Mouse (Mus musculus) midbrain, embryonic 15.5 days (tissue): ENCODE results near the gene Dnaaf2. TPM values are rescaled to one million over a fixed set of nuclear protein-coding genes. Genes with fewer than 3 reads are reported as not detected.

Experiments
- ATAC-seq: fragments of 200-750 bp; cut with Nextera tagmentation; replicated peaks from 2 replicates; pipeline ENCODE4 v1.8.0; 2017; ENCODE audit warnings: moderate TSS enrichment
- H3K27ac ChIP-seq: fragments of 300-500 bp; sonication (generic); 2 replicates; pipeline ENCODE4 v1.5.1; 2015; ENCODE audit warnings: mild to moderate bottlenecking, inconsistent platforms
- H3K27me3 ChIP-seq: fragments of 300-500 bp; sonication (generic); replicated peaks from 2 replicates; pipeline ENCODE4 v1.6.1; 2015; ENCODE audit warnings: inconsistent platforms
- H3K36me3 ChIP-seq: fragments of 300-500 bp; sonication (generic); replicated peaks from 2 replicates; pipeline ENCODE4 v1.6.1; 2015; ENCODE audit warnings: inconsistent platforms
- H3K4me1 ChIP-seq: fragments of 300-500 bp; sonication (generic); 2 replicates; pipeline ENCODE4 v1.6.1; 2015; ENCODE audit warnings: inconsistent platforms
- H3K4me2 ChIP-seq: fragments of 300-500 bp; sonication (generic); 2 replicates; pipeline ENCODE4 v1.6.1; 2015; ENCODE audit warnings: inconsistent platforms, mild to moderate bottlenecking, moderate library complexity
- H3K4me3 ChIP-seq: fragments of 300-500 bp; sonication (generic); 2 replicates; pipeline ENCODE4 v1.5.1; 2015; ENCODE audit warnings: mild to moderate bottlenecking, inconsistent platforms
- H3K9ac ChIP-seq: fragments of 300-500 bp; sonication (generic); 2 replicates; pipeline ENCODE4 v1.6.1; 2015; ENCODE audit warnings: mild to moderate bottlenecking, inconsistent platforms
- H3K9me3 ChIP-seq: fragments of 300-500 bp; sonication (generic); 2 replicates; pipeline ENCODE4 v1.6.1; 2016; ENCODE audit warnings: inconsistent platforms
- WGBS: fragments of 180-500 bp; shearing (Covaris S2); methylation state at CpG from one replicate; pipeline ENCODE4 v1.1.7; 2015; ENCODE audit warnings: mixed read lengths; 5-methylcytosine and 5-hydroxymethylcytosine counted together
- microRNA-seq: library from miRNA; unstranded; fragments of <30 nt; microRNA quantifications from one replicate; pipeline ENCODE4, GENCODE M21; 2016
- polyA plus RNA-seq: library from polyadenylated mRNA; unstranded; fragments of >200 nt; fragmentation: Nextera tagmentation; extraction: Ambion mirVana; gene quantifications from 2 replicates; pipeline ENCODE4 v1.2.1, GENCODE M21; 2015

Dnaaf2 gene
- polyA plus RNA-seq, 1 experiment from 2014 or later: 8.2 TPM

- no peak overlapping the region for H3K27ac ChIP-seq
- H3K36me3 ChIP-seq: peaks cover 11% of the 10 kb centered on the region; the same call in 1 of the 2 replicates
- H3K9me3 ChIP-seq: no peaks in the 10 kb centered on the region
- H3K4me1 ChIP-seq: peaks cover 9% of the 10 kb centered on the region
- no peak overlapping the region for H3K4me2 ChIP-seq
- no peaks in the 10 kb centered on the region for H3K27me3 ChIP-seq
- H3K4me3 ChIP-seq: no peak overlapping the region
- ATAC-seq: no peak
- WGBS: 90% methylated on average over 4 of the region's 4 CpGs
- H3K9ac ChIP-seq: no peak overlapping the region
These were observed 41.8 kb downstream of the Dnaaf2 start for GRCm38 (mm10) chr12:69156436-69156835.

GRCm38 (mm10) chr12:69155923-69156322 is 42.3 kb downstream of the Dnaaf2 start:
- no peak overlapping the region for H3K9ac ChIP-seq
- H3K27me3 ChIP-seq: no peaks in the 10 kb centered on the region
- peaks cover 9% of the 10 kb centered on the region for H3K4me1 ChIP-seq
- no peak overlapping the region for H3K4me3 ChIP-seq
- H3K36me3 ChIP-seq: peaks cover 11% of the 10 kb centered on the region; the same call in 1 of the 2 replicates
- WGBS: 77% methylated on average over 2 of the region's 2 CpGs
- no peak overlapping the region for H3K4me2 ChIP-seq
- no peak for ATAC-seq
- H3K9me3 ChIP-seq: no peaks in the 10 kb centered on the region
- H3K27ac ChIP-seq: no peak overlapping the region

- H3K36me3 ChIP-seq: no peaks in the 10 kb centered on the region
- H3K4me1 ChIP-seq: no peaks in the 10 kb centered on the region
- no peaks in the 10 kb centered on the region for H3K27me3 ChIP-seq
- 71% methylated on average over 13 of the region's 13 CpGs for WGBS
- no peak overlapping the region for H3K4me3 ChIP-seq
- no peak for ATAC-seq
- H3K27ac ChIP-seq: no peak overlapping the region
- H3K9me3 ChIP-seq: no peaks in the 10 kb centered on the region
- H3K4me2 ChIP-seq: 0 out of 2 replicates have a peak overlapping the region, but pooled peaks have one; percentile 10
- no peak overlapping the region for H3K9ac ChIP-seq
These were observed 48.2 kb downstream of the Dnaaf2 start for GRCm38 (mm10) chr12:69150049-69150448.

GRCm38 (mm10) chr12:69147166-69147735 is 51.0 kb downstream of the Dnaaf2 start:
- H3K9me3 ChIP-seq: no peaks in the 10 kb centered on the region
- no peak overlapping the region for H3K4me3 ChIP-seq
- ATAC-seq: no peak
- 95% methylated on average over 5 of the region's 5 CpGs for WGBS
- no peak overlapping the region for H3K4me2 ChIP-seq
- H3K27ac ChIP-seq: no peak overlapping the region
- no peak overlapping the region for H3K9ac ChIP-seq
- no peaks in the 10 kb centered on the region for H3K36me3 ChIP-seq
- no peaks in the 10 kb centered on the region for H3K27me3 ChIP-seq
- H3K4me1 ChIP-seq: no peaks in the 10 kb centered on the region

- H3K4me1 ChIP-seq: no peaks in the 10 kb centered on the region
- H3K36me3 ChIP-seq: no peaks in the 10 kb centered on the region
- no peak overlapping the region for H3K4me3 ChIP-seq
- 73% methylated on average over 6 of the region's 6 CpGs for WGBS
- no peak overlapping the region for H3K4me2 ChIP-seq
- H3K9ac ChIP-seq: no peak overlapping the region
- no peaks in the 10 kb centered on the region for H3K9me3 ChIP-seq
- H3K27me3 ChIP-seq: no peaks in the 10 kb centered on the region
- ATAC-seq: no peak
- H3K27ac ChIP-seq: no peak overlapping the region
These were observed 54.8 kb downstream of the Dnaaf2 start for GRCm38 (mm10) chr12:69143460-69143859.

- Histone ChIP-seq H3K4me3 (no peak overlapping the region), H3K4me1 (no peaks in the 10 kb centered on the region), H3K27ac (no peak overlapping the region), H3K36me3 (no peaks in the 10 kb centered on the region), H3K4me2 (no peak overlapping the region), H3K9me3 (no peaks in the 10 kb centered on the region), H3K27me3 (no peaks in the 10 kb centered on the region), H3K9ac (no peak overlapping the region)
- WGBS: 90% methylated on average over 7 of the region's 7 CpGs
- ATAC-seq: no peak
These were observed 58.4 kb downstream of the Dnaaf2 start for GRCm38 (mm10) chr12:69139841-69140240.

GRCm38 (mm10) chr12:69139201-69139600 is 59.0 kb downstream of the Dnaaf2 start:
- no peak overlapping the region for H3K4me3 ChIP-seq
- no peak for ATAC-seq
- H3K4me2 ChIP-seq: no peak overlapping the region
- no peaks in the 10 kb centered on the region for H3K27me3 ChIP-seq
- H3K9ac ChIP-seq: no peak overlapping the region
- H3K27ac ChIP-seq: no peak overlapping the region
- 85% methylated on average over 3 of the region's 3 CpGs for WGBS
- no peaks in the 10 kb centered on the region for H3K9me3 ChIP-seq
- no peaks in the 10 kb centered on the region for H3K4me1 ChIP-seq
- H3K36me3 ChIP-seq: no peaks in the 10 kb centered on the region

Small RNA genes within 50 kb of the gene (microRNA-seq; reads per million reads assigned to microRNA genes)
- gene Gm47287 (not detected), gene Gm47295 (1.8 reads per million, percentile 2 among the genes with 10 or more reads in this experiment)

Other genes starting within 250 kb of the Dnaaf2 start
- gene Rps29, start 39.2 kb downstream of the Dnaaf2 start, polyA plus RNA-seq: 1,021 and 1,031 TPM in 2 replicates
- gene Lrr1, start 29.6 kb downstream of the Dnaaf2 start, polyA plus RNA-seq: 2.7 and 3.3 TPM in 2 replicates
- 274 and 297 TPM in 2 replicates for gene Rpl36al, start 14.3 kb downstream of the Dnaaf2 start, polyA plus RNA-seq
- 38.5 and 39.4 TPM in 2 replicates for gene Mgat2, start 14.3 kb downstream of the Dnaaf2 start, polyA plus RNA-seq
- 12.7 and 14.6 TPM in 2 replicates for gene Gm49383, start 1.3 kb downstream of the Dnaaf2 start, polyA plus RNA-seq
- gene Gm49384, start 5.8 kb upstream of the Dnaaf2 start, polyA plus RNA-seq: 9.0 and 12.4 TPM in 2 replicates
- 3.4 and 4.5 TPM in 2 replicates for gene Pole2, start 29.8 kb upstream of the Dnaaf2 start, polyA plus RNA-seq
- gene Klhdc1, start 42.7 kb upstream of the Dnaaf2 start, polyA plus RNA-seq: 14.6 and 16.0 TPM in 2 replicates
- gene Klhdc2, start 98.3 kb upstream of the Dnaaf2 start, polyA plus RNA-seq: 302 and 305 TPM in 2 replicates
- 87.0 and 93.6 TPM in 2 replicates for gene Nemf, start 158.7 kb upstream of the Dnaaf2 start, polyA plus RNA-seq
- gene Arf6, start 173.7 kb upstream of the Dnaaf2 start, polyA plus RNA-seq: 25.9 and 27.3 TPM in 2 replicates
- gene Gm9887, start 174.0 kb upstream of the Dnaaf2 start, polyA plus RNA-seq: 0.63 and 1.0 TPM in 2 replicates